ENCODE assay signal across 7 mouse cellular contexts in genomic region chr1:194885687-194886077, GRCm38 (mm10). TPM values are rescaled to one million over a fixed set of nuclear protein-coding genes. Genes with fewer than 3 reads are reported as not detected.
DNase-seq lines count a peak whose midpoint lies in the region.

No protein-coding gene starts in this region.

- peak; percentile 89 for DNase-seq in adrenal gland, adult 8-10 months
- DNase-seq in cerebellum, adult 18-20 months = peak; percentile 77 to 86
- DNase-seq in gastrocnemius, postnatal 25 days = peak; percentile 88
- peak; percentile 74 to 75 for DNase-seq in left cerebral cortex, adult 18-20 months (ENCODE audit: low spot score in 2 of 2)
- peak; percentile 86 for DNase-seq in right cerebral cortex, adult 18-20 months
- DNase-seq in retina, embryonic 14.5 days (ENCODE audit: low spot score) = no peak
- DNase-seq in kidney, adult 8-10 months = no peak

RNA-seq across cellular contexts. Expression of gene Cd34, which starts 52.9 kb away (rescaled TPM):
- 10 to 100 TPM; 33.4 to 60.6 (median 45.5) TPM for total RNA-seq in adrenal gland, adult 8-10 months (2022)
- 10 to 100 TPM; 43.0 to 50.7 TPM for total RNA-seq in gastrocnemius, postnatal 25 days (2021)
- 10 to 100 TPM; 58.2 to 62.0 TPM for total RNA-seq in left cerebral cortex, adult 18-20 months (2021)

Comparison
In these comparisons a context has a peak if more than half of its experiments do, and no peak if none do; other contexts are left out.
1. DNase-seq: peak in adrenal gland, adult 8-10 months (single experiment), cerebellum, adult 18-20 months (2 of 2), gastrocnemius, postnatal 25 days (single experiment), left cerebral cortex, adult 18-20 months (2 of 2) and right cerebral cortex, adult 18-20 months (single experiment); none in retina, embryonic 14.5 days (single experiment) and kidney, adult 8-10 months (0 of 2).